Mouse (Mus musculus) layer of hippocampus, postnatal 25 days (tissue): Measurements from ENCODE around the gene Haghl. TPM values are rescaled to one million over a fixed set of nuclear protein-coding genes. Genes with fewer than 3 reads are reported as not detected.

Experiments used
- DNase-seq, 2 experiments: peaks; one replicate each; pipeline ENCODE4 v3.0.0; 2022; ENCODE audit warnings: mixed read lengths in 2 of 2, low spot score in 1 of 2; ENCODE audit errors: extremely low spot score in 1 of 2
- total RNA-seq, 2 experiments: library from RNA; stranded (reverse); gene quantifications; 2 replicates each; pipeline ENCODE4 v1.2.3; 2021

Haghl gene
- total RNA-seq, 2 experiments from 2014 or later = 112 to 126 TPM

GRCm38 (mm10) chr17:25791320-25791842 is 5.9 kb upstream of the Haghl start:
- peak in 1 of 2 experiments; percentile 17 for DNase-seq

- peak in 1 of 2 experiments; percentile 5 for DNase-seq
Observed at GRCm38 (mm10) chr17:25786781-25787504, 1.5 kb upstream of the Haghl start.

GRCm38 (mm10) chr17:25786280-25786679 is 807 bp upstream of the Haghl start, which contains the start of gene Ccdc78:
Gene Ccdc78 (plus strand): TSS chr17:25786580.
- no peak for DNase-seq

GRCm38 (mm10) chr17:25783861-25784574 is 1.5 kb downstream of the Haghl start:
- DNase-seq = peak in 1 of 2 experiments; percentile 12

GRCm38 (mm10) chr17:25783086-25783485 is 2.4 kb downstream of the Haghl start:
- peak in 1 of 2 experiments; percentile 29 for DNase-seq

- DNase-seq = no peak
Observed at GRCm38 (mm10) chr17:25781339-25781738, 4.1 kb downstream of the Haghl start.

- no peak for DNase-seq
Observed at GRCm38 (mm10) chr17:25777948-25778347, 7.5 kb downstream of the Haghl start.

- no peak for DNase-seq
Observed at GRCm38 (mm10) chr17:25775318-25776062, 10.0 kb downstream of the Haghl start.

- DNase-seq = peak; percentile 99 to 100
Observed at GRCm38 (mm10) chr17:25773549-25774120, 11.8 kb downstream of the Haghl start, which contains the start of gene Narfl. Gene Narfl (plus strand): TSS chr17:25773776.

GRCm38 (mm10) chr17:25769331-25769730 is 16.1 kb downstream of the Haghl start:
- no peak for DNase-seq

GRCm38 (mm10) chr17:25765886-25766285 is 19.6 kb downstream of the Haghl start:
- no peak for DNase-seq

GRCm38 (mm10) chr17:25762591-25762990 is 22.9 kb downstream of the Haghl start:
- no peak for DNase-seq

GRCm38 (mm10) chr17:25761561-25761970 is 23.9 kb downstream of the Haghl start:
- DNase-seq = no peak

GRCm38 (mm10) chr17:25760148-25760547 is 25.3 kb downstream of the Haghl start:
- no peak for DNase-seq

GRCm38 (mm10) chr17:25757691-25758090 is 27.8 kb downstream of the Haghl start:
- no peak for DNase-seq

- DNase-seq = no peak
Observed at GRCm38 (mm10) chr17:25756378-25757242, 28.9 kb downstream of the Haghl start.

GRCm38 (mm10) chr17:25755627-25756377 is 29.7 kb downstream of the Haghl start:
- DNase-seq = no peak

GRCm38 (mm10) chr17:25755086-25755485 is 30.4 kb downstream of the Haghl start:
- DNase-seq = no peak

- DNase-seq = no peak
Observed at GRCm38 (mm10) chr17:25754241-25754640, 31.2 kb downstream of the Haghl start, which contains the start of gene Msln. Gene Msln (minus strand): TSS chr17:25754378.
